Mouse (Mus musculus) spleen, embryonic (tissue): ENCODE results near the gene Col25a1.

ENCODE experiments used
- CTCF ChIA-PET: fragments of 350-600 bp; sonication (Branson Sonifier 250); formaldehyde crosslinking; loops from one replicate; lab custom pipeline; 2022; lab: Charles Lee

Gene Col25a1

GRCm38 (mm10) chr3:130161323-130161917 is 30.1 kb downstream of the Col25a1 start:
- CTCF ChIA-PET: no interaction called here

GRCm38 (mm10) chr3:130166875-130167274 is 35.6 kb downstream of the Col25a1 start:
- CTCF ChIA-PET: no interaction called here

- CTCF ChIA-PET: no interaction called here
Observed at GRCm38 (mm10) chr3:130172764-130173163, 41.5 kb downstream of the Col25a1 start.

GRCm38 (mm10) chr3:130180181-130180940 is 49.1 kb downstream of the Col25a1 start:
- CTCF ChIA-PET: interaction anchor here (0.7 kb wide), 1 partner anchor 10 kb away, joined by 3 read pairs; no protein-coding TSS in a partner anchor

GRCm38 (mm10) chr3:130180964-130181590 is 49.8 kb downstream of the Col25a1 start:
- CTCF ChIA-PET: no interaction called here

DNA sequence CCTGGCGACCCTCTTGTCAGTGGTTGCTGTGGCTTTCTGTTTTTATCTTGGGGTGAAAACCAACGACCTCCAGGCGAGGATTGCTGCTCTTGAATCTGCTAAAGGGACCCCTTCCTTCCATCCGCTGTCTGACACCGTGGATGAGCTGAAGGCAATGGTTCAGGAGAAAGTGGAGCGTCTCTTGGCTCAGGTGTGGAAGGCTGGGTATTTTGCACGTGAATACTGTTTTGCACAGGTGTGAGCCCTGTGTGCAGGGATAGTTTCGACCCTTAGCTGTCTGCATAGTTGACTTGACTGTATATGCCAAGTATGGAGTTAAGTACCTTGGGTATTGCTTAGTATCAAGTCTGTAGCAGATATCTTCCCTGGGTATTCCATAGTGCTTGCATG is 50.3 kb downstream of the Col25a1 start:
- CTCF ChIA-PET: no interaction called here

- CTCF ChIA-PET: no interaction called here
Observed at GRCm38 (mm10) chr3:130182450-130182849, 51.1 kb downstream of the Col25a1 start.

DNA sequence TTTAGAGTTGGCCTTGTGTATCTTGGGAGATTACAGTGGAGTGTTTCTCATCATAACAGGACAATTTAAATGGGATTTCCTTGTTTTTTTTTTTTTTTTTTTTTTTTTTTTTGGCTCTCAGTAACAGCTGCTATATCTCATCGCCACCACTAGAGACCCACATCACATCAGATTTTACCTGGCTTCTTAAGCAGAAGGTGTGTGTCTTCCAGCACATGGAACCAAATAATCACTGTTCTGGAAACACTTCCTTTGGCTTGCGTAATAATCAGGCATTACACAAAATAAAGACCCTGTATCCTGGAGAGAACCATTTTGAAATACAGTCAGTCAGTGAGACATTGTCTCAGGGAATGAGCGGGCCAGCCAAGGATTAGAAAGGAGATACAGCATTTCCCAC is 53.8 kb downstream of the Col25a1 start:
- CTCF ChIA-PET: interaction anchor here (0.6 kb wide), 1 partner anchor 1022 kb away, joined by 7 read pairs; no protein-coding TSS in a partner anchor

DNA sequence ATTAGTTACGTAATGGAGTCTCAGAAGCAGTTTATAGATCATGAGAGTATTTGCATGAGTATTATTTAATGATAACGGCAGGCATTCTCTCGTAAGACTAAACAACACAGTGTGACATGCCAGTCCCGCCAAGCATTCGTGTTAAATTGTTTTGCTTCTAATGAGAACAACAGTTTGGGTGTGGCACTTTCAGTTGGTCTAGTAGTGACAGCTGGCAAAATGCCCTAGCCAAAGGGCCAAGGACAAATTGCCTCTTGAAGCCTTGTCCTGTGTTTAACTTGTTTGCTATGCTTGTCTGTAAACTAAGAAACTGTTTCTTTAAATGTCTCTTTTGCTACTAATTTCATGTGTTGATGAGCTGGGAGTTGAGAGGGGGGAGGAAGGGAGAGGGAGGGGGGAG is 56.3 kb downstream of the Col25a1 start:
- CTCF ChIA-PET: no interaction called here

DNA sequence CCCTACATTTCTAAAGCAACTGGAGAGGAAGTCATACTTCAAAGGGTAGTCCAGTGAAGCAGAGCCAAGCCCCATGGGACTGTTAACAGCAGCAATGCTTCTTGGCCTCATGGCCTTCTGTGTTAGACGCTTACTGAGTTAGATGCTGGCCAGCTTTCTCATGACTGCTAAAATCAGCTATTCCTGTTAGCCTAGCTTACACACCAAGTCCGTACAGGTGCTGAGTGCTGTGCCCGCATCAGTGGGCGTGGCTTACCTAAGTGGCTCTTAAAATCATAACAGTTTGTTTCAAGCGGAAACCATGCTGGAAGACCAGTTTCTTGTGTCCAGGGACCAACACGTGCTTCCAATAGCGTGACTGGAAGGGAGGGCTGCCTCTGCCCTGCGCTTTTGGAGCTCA is 62.1 kb downstream of the Col25a1 start:
- CTCF ChIA-PET: no interaction called here

DNA sequence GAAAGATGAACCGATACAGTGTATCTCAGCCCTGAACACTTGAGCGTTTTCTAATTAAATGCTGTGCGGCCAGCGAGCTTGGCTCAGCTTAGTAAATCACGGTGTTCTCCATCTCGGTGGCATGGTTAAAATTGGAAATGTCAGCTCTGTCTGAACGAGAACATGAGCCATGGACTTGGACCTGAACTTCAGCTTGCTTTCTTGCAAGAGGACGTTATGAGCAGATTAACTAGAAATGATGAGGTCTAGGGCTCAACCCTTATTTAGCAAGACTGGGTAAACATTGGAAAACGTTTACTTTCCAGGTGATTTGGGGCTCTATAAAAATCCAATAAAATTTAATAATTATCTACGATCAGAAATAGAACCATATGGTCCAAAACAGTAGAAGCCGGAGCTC is 83.3 kb downstream of the Col25a1 start:
- CTCF ChIA-PET: no interaction called here

- CTCF ChIA-PET: no interaction called here
Observed at GRCm38 (mm10) chr3:130216141-130216540, 84.8 kb downstream of the Col25a1 start.

- CTCF ChIA-PET: no interaction called here
Observed at GRCm38 (mm10) chr3:130216646-130217045, 85.3 kb downstream of the Col25a1 start.

- CTCF ChIA-PET: no interaction called here
Observed at GRCm38 (mm10) chr3:130217705-130218104, 86.4 kb downstream of the Col25a1 start.

DNA sequence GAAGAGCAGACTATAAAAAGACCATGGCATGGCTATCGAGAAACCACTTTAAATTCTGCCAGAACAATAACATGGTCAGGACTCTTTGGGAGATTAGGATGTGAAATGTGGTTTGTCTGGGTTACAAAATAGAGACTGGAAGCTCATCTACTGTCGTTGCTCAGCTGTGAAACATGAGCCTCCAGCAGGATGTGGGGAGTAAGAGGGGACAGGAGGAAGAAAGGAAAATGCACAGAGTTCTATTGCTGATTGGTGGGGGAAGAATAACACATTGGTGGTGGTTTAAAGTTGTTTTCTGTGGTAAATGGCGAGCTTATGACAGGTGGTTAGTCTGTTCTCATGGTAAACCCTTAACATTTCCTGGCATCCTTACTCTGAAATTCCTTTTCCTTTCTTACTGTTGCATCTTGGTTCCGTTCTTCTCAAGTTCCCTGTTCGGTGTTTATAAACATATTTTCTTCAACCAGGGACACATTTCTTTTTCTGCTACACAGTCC is 87.0 kb downstream of the Col25a1 start:
- CTCF ChIA-PET: no interaction called here

GRCm38 (mm10) chr3:130220811-130221210 is 89.5 kb downstream of the Col25a1 start:
- CTCF ChIA-PET: no interaction called here

DNA sequence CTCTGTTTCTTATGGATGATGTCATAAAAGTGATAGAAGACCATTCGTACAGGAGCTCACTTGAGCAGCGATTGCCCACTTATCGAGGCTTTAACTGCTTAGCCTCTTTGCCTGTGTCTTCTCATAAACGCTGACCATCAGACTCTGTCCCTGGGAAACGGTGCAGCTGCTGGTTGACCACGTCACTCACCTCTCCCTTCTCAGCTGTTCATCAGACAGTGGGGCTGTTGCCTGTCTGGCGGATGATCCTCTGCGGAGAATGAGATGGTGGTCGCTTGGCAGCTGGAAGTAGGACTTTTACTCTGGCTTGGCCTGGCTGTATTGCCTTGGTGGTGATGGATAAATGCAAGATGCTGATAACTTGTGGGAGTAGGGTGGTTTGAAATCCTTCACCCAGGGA is 96.9 kb downstream of the Col25a1 start:
- CTCF ChIA-PET: no interaction called here

DNA sequence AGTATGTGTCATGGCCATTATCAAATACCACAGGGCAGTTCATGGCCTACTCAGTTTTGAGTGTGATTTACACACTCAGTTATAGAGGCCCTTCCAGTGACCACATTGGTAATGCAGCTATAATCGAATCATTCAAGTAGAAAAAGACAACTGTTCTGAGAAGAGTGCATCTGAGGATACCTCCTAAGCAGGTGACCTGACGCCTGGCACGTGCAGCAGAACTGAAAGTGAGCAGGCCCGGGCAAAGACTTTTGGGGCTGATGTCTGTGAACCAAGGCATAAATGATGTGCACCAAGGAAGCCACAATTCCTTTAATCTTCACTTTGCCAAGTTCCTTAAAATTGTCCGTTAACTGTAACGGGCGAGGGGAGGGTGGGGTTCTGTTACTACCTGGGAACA is 101.6 kb downstream of the Col25a1 start:
- CTCF ChIA-PET: no interaction called here

GRCm38 (mm10) chr3:130235233-130235632 is 103.9 kb downstream of the Col25a1 start:
- CTCF ChIA-PET: no interaction called here

- CTCF ChIA-PET: no interaction called here
Observed at GRCm38 (mm10) chr3:130236129-130236528, 104.8 kb downstream of the Col25a1 start.

DNA sequence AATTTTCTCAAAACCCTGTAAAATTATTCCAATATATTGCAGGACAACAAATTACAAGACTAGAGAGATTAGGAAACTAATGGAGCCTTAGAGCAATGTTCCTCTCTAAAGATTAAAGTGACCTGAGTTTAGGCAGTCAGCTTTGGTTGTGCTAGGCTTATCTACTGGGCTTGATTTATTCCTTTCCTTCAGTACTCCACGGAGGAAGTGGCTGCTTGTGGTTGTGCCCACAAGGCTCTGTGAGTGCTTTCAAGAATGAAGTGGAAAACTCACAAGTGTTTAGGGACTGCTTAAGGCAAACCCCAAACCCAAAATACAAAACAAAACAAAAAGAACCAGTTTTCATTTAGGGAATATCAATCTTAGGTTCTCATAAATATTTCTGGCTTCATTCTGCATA is 106.6 kb downstream of the Col25a1 start:
- CTCF ChIA-PET: no interaction called here

DNA sequence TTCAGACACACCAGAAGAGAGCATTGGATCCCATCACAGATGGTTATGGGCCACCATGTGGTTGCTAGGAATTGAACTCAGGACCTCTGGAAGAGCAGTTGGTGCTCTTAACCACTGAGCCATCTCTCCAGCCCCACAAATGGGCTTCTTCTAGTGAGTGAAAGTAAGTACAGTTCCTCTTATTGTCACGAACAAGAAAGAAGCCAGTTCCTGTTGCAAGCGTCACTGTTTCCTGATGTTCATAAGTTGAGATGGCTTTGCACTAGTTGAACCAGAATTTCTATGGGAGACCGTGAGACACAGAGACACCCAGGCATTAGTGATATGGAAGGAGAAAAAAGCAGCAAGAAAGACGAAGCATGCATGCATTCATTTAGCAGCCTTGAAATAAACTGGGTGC is 110.6 kb downstream of the Col25a1 start:
- CTCF ChIA-PET: no interaction called here
